Mouse (Mus musculus): ENCODE results near the gene Trpm3. TPM values are rescaled to one million over a fixed set of nuclear protein-coding genes. Genes with fewer than 3 reads are reported as not detected.

The Trpm3 gene
- polyA plus RNA-seq, 1 experiment from 2014 or later: 1.2 TPM

DNA sequence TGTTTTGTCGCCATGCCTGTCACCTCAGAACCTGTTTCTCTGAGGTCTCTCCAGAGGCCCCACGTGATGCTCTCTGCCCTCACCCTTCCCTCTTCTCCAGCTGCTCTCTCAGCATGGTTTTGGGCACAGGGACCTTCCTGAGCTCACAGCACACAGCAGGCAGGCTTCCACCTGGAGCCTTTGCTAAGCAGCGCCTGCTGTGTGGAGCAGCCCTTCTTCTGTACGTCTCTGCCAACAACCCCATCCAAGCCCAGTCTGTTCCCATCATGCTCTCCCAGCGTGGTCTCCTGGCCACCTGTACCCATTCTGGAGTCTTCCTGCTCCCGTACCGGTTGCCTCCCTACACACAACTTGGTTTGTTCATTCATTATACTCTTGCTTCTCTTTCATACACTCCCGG lies 823.9 kb downstream of the Trpm3 start:
- no peaks in the 10 kb centered on the region for H3K36me3 ChIP-seq (ENCODE audit: control insufficient read depth, insufficient read depth, low read length)
- H3K27me3 ChIP-seq (ENCODE audit: control insufficient read depth, insufficient read depth, low read depth, low read length): no peaks in the 10 kb centered on the region
- H3K9me3 ChIP-seq (ENCODE audit: control insufficient read depth, low read length): no peaks in the 10 kb centered on the region
- ATAC-seq (ENCODE audit: low read depth): no peak
- no peak overlapping the region for H3K9ac ChIP-seq (ENCODE audit: low read length)
- no peak overlapping the region for H3K4me2 ChIP-seq (ENCODE audit: low read depth, low read length)
- no peaks in the 10 kb centered on the region for H3K4me1 ChIP-seq (replicated peaks; ENCODE audit: control insufficient read depth, insufficient read depth, low read length)
- WGBS: 42% methylated on average over 8 of the region's 8 CpGs
- H3K4me3 ChIP-seq (ENCODE audit: low read length): no peak overlapping the region
- H3K27ac ChIP-seq (ENCODE audit: low read length): no peak overlapping the region

DNA sequence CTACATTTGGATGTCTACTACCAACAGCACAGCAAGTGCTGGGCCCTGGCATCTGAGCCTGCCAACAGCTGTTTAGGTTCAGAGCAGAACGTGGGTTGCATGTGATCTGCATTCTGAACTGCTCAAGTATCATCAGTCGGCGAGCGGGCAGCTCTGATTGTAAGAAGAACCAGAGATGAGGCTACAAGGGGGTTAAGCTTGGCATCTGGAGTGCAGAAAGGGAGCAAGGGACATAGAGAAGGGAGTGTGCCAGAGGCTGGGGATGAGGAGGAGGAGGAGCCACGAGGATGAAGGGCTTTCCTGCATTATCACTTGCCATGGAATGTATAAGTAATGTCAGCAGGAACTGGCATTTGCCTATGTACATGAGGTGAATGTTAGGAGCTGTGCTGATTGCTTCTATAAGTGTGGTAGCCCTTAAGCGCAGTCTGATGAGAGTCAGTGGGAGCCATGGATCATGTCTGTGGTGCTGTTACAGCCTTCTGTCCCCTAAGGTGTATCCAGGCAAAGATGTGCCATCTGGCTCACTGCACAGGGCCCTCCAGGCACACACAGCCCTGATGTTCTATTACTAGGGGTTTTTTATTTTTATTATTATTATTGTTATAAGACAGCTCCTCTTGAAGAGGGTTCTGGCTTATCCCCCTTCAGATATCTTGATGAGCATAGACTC lies 825.0 kb downstream of the Trpm3 start:
- no peak for ATAC-seq (ENCODE audit: low read depth)
- H3K9ac ChIP-seq (ENCODE audit: low read length): no peak overlapping the region
- H3K27me3 ChIP-seq (ENCODE audit: control insufficient read depth, insufficient read depth, low read depth, low read length): no peaks in the 10 kb centered on the region
- no peaks in the 10 kb centered on the region for H3K36me3 ChIP-seq (ENCODE audit: control insufficient read depth, insufficient read depth, low read length)
- 70% methylated on average over 6 of the region's 6 CpGs for whole genome bisulfite sequencing
- no peaks in the 10 kb centered on the region for H3K4me1 ChIP-seq (replicated peaks; ENCODE audit: control insufficient read depth, insufficient read depth, low read length)
- H3K27ac ChIP-seq (ENCODE audit: low read length): no peak overlapping the region
- H3K9me3 ChIP-seq (ENCODE audit: control insufficient read depth, low read length): no peaks in the 10 kb centered on the region
- no peak overlapping the region for H3K4me2 ChIP-seq (ENCODE audit: low read depth, low read length)
- no peak overlapping the region for H3K4me3 ChIP-seq (ENCODE audit: low read length)

DNA sequence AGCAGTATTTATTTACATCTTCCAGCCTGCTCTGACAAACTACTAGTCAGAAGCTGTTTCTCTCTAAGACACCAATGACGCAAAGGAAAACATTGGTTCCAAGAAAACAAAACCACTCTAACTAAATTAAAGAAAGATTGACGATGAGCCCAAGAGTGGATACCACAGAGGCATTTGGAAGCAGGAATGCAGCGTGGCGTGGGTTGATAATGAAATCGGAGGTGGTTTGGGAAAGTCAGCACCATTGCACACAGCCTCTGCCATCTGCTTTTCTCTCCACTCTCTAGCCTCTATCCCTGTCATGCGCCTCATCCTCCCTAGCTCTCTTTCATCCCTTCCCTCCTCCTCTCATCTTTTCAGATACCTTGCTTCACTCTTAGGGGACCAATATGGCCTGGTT lies 826.6 kb downstream of the Trpm3 start:
- no peak for ATAC-seq (ENCODE audit: low read depth)
- Histone ChIP-seq H3K27ac (ENCODE audit: low read length) (no peak overlapping the region), H3K27me3 (ENCODE audit: control insufficient read depth, insufficient read depth, low read depth, low read length) (no peaks in the 10 kb centered on the region), H3K4me1 (replicated peaks; ENCODE audit: control insufficient read depth, insufficient read depth, low read length) (no peaks in the 10 kb centered on the region), H3K9ac (ENCODE audit: low read length) (no peak overlapping the region), H3K9me3 (ENCODE audit: control insufficient read depth, low read length) (no peaks in the 10 kb centered on the region), H3K4me2 (ENCODE audit: low read depth, low read length) (no peak overlapping the region), H3K36me3 (ENCODE audit: control insufficient read depth, insufficient read depth, low read length) (no peaks in the 10 kb centered on the region), H3K4me3 (ENCODE audit: low read length) (no peak overlapping the region)
- WGBS: 59% methylated on average over 6 of the region's 6 CpGs

DNA sequence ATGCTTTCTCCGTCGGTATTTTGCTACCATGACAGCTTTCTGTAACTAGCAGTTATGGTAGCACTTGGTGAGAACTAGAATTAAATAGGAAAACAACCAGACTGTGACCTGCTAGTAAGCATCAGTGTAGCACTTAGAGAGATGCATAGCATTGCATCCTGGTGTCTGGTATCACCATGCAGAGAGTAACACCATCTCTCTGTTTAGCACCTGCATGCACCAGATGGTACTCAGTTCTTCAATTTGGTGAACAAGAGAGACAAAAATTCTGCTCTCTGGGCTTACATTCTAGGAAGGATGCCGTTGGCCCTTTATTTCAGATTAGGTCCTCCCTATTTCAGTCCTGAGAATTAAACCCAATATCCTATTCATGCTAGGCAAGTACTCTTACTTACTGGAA lies 834.4 kb downstream of the Trpm3 start:
- 79% methylated on average over 3 of the region's 3 CpGs for WGBS
- Histone ChIP-seq H3K36me3 (ENCODE audit: control insufficient read depth, insufficient read depth, low read length) (no peaks in the 10 kb centered on the region), H3K4me1 (replicated peaks; ENCODE audit: control insufficient read depth, insufficient read depth, low read length) (no peaks in the 10 kb centered on the region), H3K27me3 (ENCODE audit: control insufficient read depth, insufficient read depth, low read depth, low read length) (no peaks in the 10 kb centered on the region), H3K9ac (ENCODE audit: low read length) (no peak overlapping the region), H3K4me2 (ENCODE audit: low read depth, low read length) (no peak overlapping the region), H3K4me3 (ENCODE audit: low read length) (no peak overlapping the region), H3K27ac (ENCODE audit: low read length) (no peak overlapping the region), H3K9me3 (ENCODE audit: control insufficient read depth, low read length) (no peaks in the 10 kb centered on the region)
- no peak for ATAC-seq (ENCODE audit: low read depth)

DNA sequence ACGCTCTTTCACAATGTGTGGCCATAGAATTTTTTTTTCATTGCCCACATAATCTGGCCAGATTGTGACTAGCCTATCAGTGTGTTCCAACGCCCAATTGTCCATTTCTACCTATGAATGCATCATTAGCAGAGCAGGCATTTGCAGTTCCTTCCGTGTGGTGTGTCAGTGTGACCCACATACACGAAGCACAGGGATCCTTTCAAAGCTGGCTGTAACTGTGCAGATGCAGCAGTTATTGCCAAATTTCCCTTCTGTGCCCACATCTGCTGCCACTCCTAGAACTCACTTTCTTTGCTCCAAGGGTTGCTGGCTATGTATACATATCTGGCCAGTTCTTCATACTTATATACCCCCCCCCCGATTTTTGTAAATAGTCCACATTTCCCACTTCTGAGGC lies 834.9 kb downstream of the Trpm3 start:
- no peaks in the 10 kb centered on the region for H3K9me3 ChIP-seq (ENCODE audit: control insufficient read depth, low read length)
- WGBS: 85% methylated on average over 5 of the region's 5 CpGs
- H3K36me3 ChIP-seq (ENCODE audit: control insufficient read depth, insufficient read depth, low read length): no peaks in the 10 kb centered on the region
- no peak overlapping the region for H3K4me2 ChIP-seq (ENCODE audit: low read depth, low read length)
- no peaks in the 10 kb centered on the region for H3K27me3 ChIP-seq (ENCODE audit: control insufficient read depth, insufficient read depth, low read depth, low read length)
- no peak overlapping the region for H3K27ac ChIP-seq (ENCODE audit: low read length)
- no peak overlapping the region for H3K4me3 ChIP-seq (ENCODE audit: low read length)
- H3K4me1 ChIP-seq (replicated peaks; ENCODE audit: control insufficient read depth, insufficient read depth, low read length): no peaks in the 10 kb centered on the region
- no peak for ATAC-seq (ENCODE audit: low read depth)
- no peak overlapping the region for H3K9ac ChIP-seq (ENCODE audit: low read length)

DNA sequence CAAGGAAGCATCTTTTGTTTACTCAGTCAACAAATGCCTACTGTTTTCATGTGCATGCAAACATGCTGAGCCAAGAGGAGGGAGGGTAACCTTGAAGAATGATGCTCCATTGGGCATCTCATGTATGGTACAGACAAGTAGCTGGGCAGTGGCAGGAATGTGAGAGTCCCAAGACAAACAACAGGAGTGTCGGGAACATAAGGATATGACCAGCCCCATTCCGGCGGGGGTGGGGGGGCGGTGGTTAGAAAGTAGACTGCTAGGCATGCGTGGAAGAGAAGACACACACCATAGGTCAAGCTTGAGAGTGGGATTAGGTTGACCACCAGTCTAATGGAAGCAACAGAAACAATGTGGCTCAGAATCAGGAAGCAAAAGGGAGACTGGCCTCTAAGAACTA lies 837.0 kb downstream of the Trpm3 start:
- H3K4me2 ChIP-seq (ENCODE audit: low read depth, low read length): no peak overlapping the region
- 78% methylated on average over 5 of the region's 5 CpGs for WGBS
- no peaks in the 10 kb centered on the region for H3K36me3 ChIP-seq (ENCODE audit: control insufficient read depth, insufficient read depth, low read length)
- H3K27ac ChIP-seq (ENCODE audit: low read length): no peak overlapping the region
- H3K9me3 ChIP-seq (ENCODE audit: control insufficient read depth, low read length): no peaks in the 10 kb centered on the region
- no peak overlapping the region for H3K9ac ChIP-seq (ENCODE audit: low read length)
- H3K4me1 ChIP-seq (replicated peaks; ENCODE audit: control insufficient read depth, insufficient read depth, low read length): no peaks in the 10 kb centered on the region
- no peak overlapping the region for H3K4me3 ChIP-seq (ENCODE audit: low read length)
- H3K27me3 ChIP-seq (ENCODE audit: control insufficient read depth, insufficient read depth, low read depth, low read length): no peaks in the 10 kb centered on the region
- no peak for ATAC-seq (ENCODE audit: low read depth)

DNA sequence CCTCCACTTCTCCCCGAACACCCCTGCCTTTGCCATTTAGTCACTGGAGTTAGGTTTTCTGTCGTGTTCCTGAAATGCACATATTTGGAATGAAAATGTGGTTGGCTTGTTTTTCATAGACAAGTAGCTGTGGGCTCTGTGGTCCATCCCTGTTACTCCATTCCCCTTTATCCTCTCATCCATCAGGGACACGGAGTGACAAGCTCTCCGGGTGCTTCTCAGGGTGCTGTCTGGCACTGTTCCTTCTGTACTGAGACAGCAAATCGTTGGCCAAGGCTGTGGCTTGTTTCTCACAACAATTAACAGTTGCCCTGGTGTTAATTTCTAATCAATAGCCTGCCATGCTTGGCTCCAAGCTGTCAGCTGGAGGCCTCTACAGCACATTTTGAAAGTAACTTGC lies 838.7 kb downstream of the Trpm3 start:
- WGBS: 39% methylated on average over 5 of the region's 5 CpGs
- H3K4me1 ChIP-seq (replicated peaks; ENCODE audit: control insufficient read depth, insufficient read depth, low read length): no peaks in the 10 kb centered on the region
- H3K9ac ChIP-seq (ENCODE audit: low read length): no peak overlapping the region

DNA sequence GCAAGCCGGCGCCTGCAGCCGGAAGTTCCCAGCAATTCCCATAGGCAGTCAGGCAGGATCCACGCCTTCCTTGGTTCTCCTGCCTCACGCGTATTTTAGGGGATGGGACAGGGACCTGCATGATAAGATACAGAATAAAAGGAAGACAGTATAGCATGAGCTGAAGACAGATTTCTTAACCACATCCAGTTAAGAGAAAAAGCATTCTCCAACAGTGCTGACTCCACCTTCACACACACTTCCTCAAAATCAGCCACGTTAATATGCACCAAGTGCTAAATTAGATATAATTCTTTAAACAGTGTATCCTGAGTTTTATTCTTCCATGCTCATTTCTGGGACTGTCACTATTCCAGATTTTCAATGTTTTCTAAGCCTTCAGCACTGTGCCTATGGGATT lies 839.9 kb downstream of the Trpm3 start:
- Histone ChIP-seq H3K27me3 (ENCODE audit: control insufficient read depth, insufficient read depth, low read depth, low read length) (no peaks in the 10 kb centered on the region), H3K36me3 (ENCODE audit: control insufficient read depth, insufficient read depth, low read length) (no peaks in the 10 kb centered on the region), H3K4me1 (replicated peaks; ENCODE audit: control insufficient read depth, insufficient read depth, low read length) (no peaks in the 10 kb centered on the region), H3K9ac (ENCODE audit: low read length) (no peak overlapping the region), H3K27ac (ENCODE audit: low read length) (no peak overlapping the region), H3K4me3 (ENCODE audit: low read length) (no peak overlapping the region), H3K4me2 (ENCODE audit: low read depth, low read length) (no peak overlapping the region), H3K9me3 (ENCODE audit: control insufficient read depth, low read length) (no peaks in the 10 kb centered on the region)
- WGBS: 89% methylated on average over 7 of the region's 7 CpGs
- no peak for ATAC-seq (ENCODE audit: low read depth)

More for the DNA sequence above, 838.7 kb downstream of the Trpm3 start:
- H3K4me3 ChIP-seq (ENCODE audit: low read length): no peak overlapping the region
- no peaks in the 10 kb centered on the region for H3K9me3 ChIP-seq (ENCODE audit: control insufficient read depth, low read length)
- no peak overlapping the region for H3K4me2 ChIP-seq (ENCODE audit: low read depth, low read length)
- no peaks in the 10 kb centered on the region for H3K27me3 ChIP-seq (ENCODE audit: control insufficient read depth, insufficient read depth, low read depth, low read length)
- H3K27ac ChIP-seq (ENCODE audit: low read length): no peak overlapping the region
- no peaks in the 10 kb centered on the region for H3K36me3 ChIP-seq (ENCODE audit: control insufficient read depth, insufficient read depth, low read length)
- ATAC-seq (ENCODE audit: low read depth): no peak

DNA sequence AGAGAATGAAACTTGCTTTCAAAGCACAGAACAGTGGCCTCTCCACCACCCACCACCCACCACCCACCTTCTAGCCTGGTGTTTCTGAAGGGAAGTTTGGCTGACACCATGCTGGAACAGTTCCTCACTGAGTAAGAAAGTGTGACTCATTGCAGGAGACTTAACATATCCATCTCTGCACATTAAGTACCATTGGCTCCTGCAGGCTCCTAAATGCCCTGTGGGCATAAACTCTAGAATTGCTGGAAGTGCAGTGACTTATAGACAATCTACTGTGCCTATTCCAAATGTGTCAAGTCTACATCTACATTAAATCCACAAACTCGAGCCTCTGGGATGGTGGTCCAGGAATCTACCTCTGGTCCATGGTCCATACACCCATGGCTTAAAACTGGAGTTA lies 840.3 kb downstream of the Trpm3 start:
- no peak overlapping the region for H3K9ac ChIP-seq (ENCODE audit: low read length)
- no peaks in the 10 kb centered on the region for H3K36me3 ChIP-seq (ENCODE audit: control insufficient read depth, insufficient read depth, low read length)
- H3K4me1 ChIP-seq (replicated peaks; ENCODE audit: control insufficient read depth, insufficient read depth, low read length): no peaks in the 10 kb centered on the region
- H3K4me3 ChIP-seq (ENCODE audit: low read length): no peak overlapping the region
- H3K4me2 ChIP-seq (ENCODE audit: low read depth, low read length): no peak overlapping the region
- no peak overlapping the region for H3K27ac ChIP-seq (ENCODE audit: low read length)
- no peaks in the 10 kb centered on the region for H3K9me3 ChIP-seq (ENCODE audit: control insufficient read depth, low read length)
- no peak for ATAC-seq (ENCODE audit: low read depth)
- 55% methylated on average over 1 of the region's 1 CpGs for WGBS
- no peaks in the 10 kb centered on the region for H3K27me3 ChIP-seq (ENCODE audit: control insufficient read depth, insufficient read depth, low read depth, low read length)

DNA sequence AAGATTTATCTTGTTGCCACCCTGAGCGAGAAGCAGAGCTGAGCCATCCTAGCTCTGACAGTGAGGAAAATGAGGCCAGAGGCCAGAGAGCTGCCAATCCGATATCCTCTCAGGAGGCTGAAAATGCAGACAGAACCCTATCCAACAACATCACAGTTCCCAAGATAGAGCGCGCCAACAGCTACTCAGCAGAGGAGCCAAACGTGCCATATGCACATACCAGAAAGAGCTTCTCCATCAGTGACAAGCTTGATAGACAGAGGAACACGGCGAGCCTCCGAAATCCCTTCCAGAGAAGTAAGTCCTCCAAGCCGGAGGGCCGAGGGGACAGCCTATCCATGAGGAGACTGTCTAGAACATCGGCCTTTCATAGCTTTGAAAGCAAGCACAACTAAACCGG lies 849.1 kb downstream of the Trpm3 start:
- Histone ChIP-seq H3K9ac (ENCODE audit: low read length) (no peak overlapping the region), H3K27ac (ENCODE audit: low read length) (no peak overlapping the region), H3K4me3 (ENCODE audit: low read length) (no peak overlapping the region), H3K4me2 (ENCODE audit: low read depth, low read length) (no peak overlapping the region), H3K9me3 (ENCODE audit: control insufficient read depth, low read length) (no peaks in the 10 kb centered on the region), H3K27me3 (ENCODE audit: control insufficient read depth, insufficient read depth, low read depth, low read length) (no peaks in the 10 kb centered on the region), H3K36me3 (ENCODE audit: control insufficient read depth, insufficient read depth, low read length) (no peaks in the 10 kb centered on the region), H3K4me1 (replicated peaks; ENCODE audit: control insufficient read depth, insufficient read depth, low read length) (no peaks in the 10 kb centered on the region)
- 91% methylated on average over 12 of the region's 12 CpGs for WGBS
- ATAC-seq (ENCODE audit: low read depth): no peak

Data from lung, embryonic 16.5 days (tissue).